Mouse (Mus musculus) skeletal muscle tissue, adult 2 months (tissue): ENCODE data around the gene Ldlr.
"Not testable (repeated sequence)": the region's sequence is repeated elsewhere in the genome, so short reads cannot be mapped to it uniquely, and the experiment has no call there.

Source experiments
- DNase-seq: peaks from one replicate; pipeline ENCODE4 v3.0.0-alpha.2; 2012; ENCODE audit warnings: low read depth, low spot score

Ldlr gene

GRCm38 (mm10) chr9:21754516-21755321 lies 31.4 kb downstream of the Ldlr start:
- peak; percentile 29 for DNase-seq

DNA sequence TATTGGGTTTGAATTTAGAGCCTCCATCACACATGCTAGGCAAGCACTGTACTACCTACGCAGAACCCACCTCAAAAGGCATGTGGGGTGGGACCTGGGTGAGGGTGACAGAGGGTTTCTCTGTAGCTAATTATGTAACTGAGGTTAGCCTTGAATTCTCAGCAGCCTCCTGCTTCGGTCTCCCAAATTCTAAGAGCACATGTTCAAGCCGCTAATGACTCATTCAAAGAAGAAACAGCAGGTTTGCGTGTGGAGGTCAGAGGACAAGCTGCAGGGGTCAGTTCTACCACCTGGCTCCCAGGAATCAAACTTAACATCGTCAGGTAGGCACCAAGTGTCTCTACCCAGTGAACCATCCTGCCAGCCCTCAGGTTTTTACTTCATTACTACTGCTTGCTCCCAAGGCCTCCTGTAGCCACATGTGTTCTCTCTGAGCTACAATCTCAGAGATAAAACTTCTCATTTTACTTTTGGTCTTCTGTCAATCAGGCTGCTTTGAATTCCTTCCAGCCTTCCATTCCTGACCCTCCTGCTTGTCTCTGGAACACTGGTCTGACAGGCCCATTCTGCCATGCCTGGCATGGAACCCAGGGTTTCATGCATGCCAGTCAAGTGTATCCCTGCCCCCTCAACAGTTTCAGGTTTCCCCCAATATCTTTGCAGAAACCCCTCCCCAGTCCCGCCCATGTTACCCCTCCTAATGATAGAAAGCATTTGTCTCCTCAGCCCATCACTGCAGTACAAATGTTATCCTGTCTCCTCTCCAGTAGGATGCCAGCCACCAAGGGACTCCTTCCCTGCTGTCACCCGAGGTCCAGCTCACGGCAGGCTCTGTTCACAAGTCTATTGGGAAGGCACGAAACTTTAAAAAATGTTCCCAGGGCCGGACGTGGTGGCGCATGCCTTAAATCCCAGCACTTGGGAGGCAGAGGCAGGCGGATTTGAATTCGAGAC lies 35.6 kb downstream of the Ldlr start:
- no peak for DNase-seq

DNA sequence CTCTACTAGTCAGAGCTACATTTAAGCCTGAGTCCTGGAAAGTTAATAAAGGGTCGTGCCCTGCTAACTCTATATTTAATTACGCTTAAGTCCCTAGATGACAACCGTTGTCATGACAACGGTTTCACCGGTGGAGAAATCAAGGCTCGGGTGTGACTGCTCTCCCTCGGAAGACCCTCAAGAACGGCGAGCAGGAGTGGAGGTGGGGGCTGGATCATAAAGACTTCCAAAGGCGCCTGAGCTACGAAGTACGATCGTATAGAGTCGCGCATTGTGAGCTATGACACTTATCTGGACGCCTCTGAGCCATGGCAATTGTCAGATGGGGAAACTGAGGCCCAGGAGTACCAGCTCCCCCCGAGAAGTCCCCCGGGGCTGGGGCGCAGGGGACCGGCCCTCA lies 36.4 kb downstream of the Ldlr start:
- DNase-seq = no peak

- peak; percentile 98 for DNase-seq
These were observed 37.1 kb downstream of the Ldlr start, which contains the start of gene Spc24 for GRCm38 (mm10) chr9:21760155-21761088. TSS of gene Spc24 (minus strand) at chr9:21760303.

DNA sequence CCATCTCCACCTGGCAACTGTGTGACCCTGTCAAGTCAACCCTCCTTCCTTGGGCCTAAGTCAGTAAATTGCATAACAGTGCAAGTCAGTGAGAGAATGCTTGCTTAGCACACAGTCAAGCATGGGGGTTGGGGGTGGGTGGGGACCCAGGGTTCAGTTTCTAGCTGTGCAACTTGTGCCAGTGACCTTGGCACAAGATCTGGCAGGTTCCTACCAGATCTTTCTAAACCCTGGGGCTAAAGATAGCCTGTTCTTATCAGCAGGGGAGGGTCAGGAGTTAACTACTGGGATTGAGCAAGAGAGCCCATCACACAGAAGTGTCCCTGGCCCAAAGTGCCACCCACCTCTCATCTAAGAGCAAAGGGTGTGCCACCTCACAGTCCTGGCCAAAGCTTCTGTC lies 38.9 kb downstream of the Ldlr start:
- no peak for DNase-seq

DNA sequence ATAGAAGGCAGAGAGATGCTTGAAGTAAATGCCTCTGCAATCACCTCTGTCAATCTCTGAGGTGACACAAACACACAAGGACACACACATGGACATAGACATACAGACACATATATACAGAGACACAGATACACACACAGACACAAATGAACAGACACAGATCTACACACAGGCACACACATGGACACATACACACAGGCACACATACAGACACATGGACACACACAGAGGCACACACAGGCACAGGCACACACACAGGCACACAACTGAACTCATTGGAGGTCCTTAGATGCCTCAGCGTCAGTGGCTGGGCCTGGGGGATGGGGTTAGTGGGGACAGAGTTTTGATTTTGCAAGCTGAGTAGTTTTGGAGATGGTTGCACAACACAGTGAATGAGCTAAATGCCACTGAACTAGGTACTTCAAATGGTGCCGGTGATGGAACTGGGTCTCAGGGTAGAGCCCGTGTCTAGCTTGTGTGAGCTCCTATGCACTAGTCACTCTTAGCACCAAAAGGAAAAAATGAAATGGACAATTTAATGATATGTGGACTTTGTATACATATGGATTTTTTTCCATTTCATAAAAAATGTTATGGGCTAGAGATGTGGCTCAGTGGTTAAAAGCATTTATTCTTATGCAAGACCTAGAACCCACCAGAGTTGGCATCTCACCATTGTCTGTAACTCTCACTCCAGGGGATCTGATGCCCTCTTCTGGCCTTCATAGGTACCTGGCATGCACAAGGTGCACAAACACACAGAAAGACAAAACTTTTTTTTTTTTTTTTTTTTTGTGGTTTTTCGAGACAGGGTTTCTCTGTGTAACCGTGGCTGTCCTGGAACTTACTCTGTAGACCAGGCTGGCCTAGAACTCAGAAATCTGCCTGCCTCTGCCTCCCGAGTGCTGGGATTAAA lies 41.1 kb downstream of the Ldlr start:
- DNase-seq = no peak

DNA sequence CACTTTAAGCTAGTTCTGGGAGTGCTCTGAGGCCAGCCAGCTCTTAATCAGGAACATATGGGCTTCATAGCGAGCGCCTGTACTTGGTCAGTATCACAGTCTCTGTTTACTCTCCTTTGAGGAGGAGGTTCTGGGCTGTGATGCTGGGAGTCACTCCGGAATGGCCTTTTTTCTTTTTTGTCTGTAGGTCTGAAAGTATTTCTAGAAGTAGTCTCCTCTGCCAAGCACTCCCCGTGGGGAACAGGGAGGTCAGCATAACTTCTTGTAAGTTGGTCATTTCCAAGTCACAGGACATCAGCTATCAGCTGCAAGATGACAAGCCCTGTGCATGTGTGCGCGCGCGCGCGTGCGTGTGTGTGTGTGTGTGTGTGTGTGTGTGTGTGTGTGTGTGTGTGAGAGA lies 44.6 kb downstream of the Ldlr start:
- DNase-seq = peak; percentile 83

- no peak for DNase-seq
These were observed 45.5 kb downstream of the Ldlr start for GRCm38 (mm10) chr9:21768511-21769411.

DNA sequence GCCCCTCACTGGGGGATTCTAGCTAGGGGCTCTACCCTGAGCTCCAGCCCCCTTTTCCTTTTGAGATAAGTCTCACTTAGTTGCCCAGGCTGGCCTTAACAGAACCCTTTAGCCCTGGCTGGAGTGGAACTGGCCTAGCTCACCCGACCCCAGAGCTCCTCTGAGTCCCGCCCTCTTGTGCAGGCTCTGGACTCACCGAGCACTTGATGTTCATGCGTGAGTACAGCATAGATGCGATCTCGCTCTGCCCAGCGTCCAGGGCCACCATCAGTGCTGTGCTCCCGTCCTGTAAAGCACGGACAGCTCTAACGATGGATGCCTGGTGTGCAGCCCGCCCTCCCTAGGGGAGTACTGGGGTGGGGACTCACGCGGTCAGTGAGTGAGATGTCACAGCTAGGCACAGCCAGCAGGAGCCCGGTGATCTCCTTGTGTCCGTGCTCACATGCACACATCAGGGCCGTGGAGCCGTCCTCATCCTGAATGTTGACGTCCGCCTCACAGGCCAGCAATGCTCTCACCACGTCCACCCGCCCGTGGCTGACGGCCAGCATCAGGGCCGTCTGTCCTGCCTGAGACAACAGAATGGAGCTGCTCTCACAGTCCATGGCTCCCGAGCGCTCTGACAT lies 46.4 kb downstream of the Ldlr start:
- DNase-seq = no peak

DNA sequence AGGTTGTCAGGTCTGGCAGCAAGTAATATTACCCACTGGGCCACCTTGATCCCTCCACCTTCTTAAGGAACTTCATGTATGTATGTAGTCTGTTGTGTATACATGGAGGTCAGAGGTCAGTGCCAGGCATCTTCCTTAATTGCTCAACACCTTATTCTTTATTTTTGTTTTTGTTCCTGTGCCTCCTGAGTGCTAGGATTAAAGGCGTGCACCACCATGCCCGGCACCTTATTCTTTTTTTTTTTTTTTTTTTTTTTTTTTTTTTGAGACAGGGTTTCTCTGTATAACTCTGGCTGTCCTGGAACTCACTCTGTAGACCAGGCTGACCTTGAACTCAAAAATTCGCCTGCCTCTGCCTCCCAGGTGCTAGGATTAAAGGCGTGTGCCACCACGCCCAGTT lies 50.1 kb downstream of the Ldlr start:
- not testable (repeated sequence) for DNase-seq

- DNase-seq = no peak
These were observed 51.1 kb downstream of the Ldlr start for GRCm38 (mm10) chr9:21774353-21774752.

DNA sequence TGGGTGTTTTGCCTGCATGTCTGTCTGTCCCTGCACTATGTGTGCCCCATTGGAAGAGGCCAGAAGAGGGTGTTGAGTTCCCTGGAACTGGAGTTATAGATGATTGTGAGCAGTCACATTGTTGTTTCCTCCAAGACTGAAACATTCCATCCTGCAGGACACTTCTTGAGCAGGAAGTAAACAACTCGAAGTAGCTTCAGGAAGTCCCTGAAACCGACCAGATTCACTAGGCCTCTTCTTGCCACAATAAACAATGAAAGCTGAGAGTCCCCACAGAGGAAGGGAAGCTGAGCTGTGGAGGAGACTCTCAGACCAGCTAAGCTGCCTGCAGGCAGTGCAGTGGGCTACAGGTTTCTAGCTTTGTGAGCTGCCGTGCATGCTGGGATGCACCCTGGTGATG lies 54.4 kb downstream of the Ldlr start:
- no peak for DNase-seq

- peak; percentile 91 for DNase-seq
These were observed 58.6 kb downstream of the Ldlr start for GRCm38 (mm10) chr9:21781657-21782468.

DNA sequence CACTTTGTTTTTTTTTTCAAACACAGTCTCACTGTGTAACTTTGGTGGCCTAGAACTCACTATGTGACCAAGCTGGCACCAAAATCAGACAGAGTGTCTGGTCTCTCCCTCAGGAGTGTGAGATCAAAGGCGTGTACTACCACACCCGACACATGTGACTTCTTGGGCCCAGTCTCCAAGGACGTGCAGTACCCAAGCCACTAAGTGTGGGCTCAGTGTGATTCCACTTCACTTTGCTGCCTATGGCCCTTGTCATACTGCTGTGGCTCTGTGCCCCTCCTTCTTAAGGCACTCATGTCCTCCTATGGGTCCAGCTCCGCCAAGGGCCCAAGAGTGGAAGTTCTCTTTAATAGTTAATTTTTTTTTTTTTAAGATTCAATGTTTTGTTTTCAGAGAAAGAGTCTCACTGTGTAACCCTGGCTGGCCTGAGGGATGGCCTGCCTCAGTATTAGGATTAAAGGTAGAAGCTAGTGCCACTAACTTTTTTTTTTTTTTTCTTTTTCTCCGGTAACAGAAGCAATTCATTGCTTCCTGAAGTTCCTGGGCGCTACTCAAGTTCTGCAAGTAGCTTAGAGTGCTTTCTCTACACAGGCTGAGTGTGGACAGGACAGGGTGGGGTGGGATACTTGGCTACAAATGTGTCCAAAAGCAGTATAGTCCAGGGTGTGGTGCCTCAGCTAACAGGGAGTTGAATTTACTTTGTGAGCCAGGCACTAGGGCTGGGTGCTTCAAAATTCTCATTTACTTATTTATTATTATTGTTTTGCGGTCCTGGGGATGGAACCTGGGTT lies 61.4 kb downstream of the Ldlr start:
- DNase-seq = no peak

DNA sequence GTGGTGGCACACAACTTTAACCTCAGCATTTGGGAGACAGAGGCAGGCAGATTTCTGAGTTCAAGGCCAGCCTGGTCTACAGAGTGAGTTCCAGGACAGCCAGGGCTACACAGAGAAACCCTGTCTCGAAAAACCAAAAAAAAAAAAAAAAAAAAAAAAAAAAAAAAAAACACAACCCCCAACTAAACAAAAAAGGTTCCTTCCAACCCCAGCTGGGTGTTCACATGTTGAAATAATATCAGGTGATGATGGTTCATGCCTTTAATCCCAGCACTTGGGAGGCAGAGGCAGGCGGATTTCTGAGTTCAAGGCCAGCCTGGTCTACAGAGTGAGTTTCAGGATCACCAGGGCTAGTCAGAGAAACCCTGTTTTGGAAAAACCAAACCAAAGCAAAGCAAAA lies 63.0 kb downstream of the Ldlr start:
- not testable (repeated sequence) for DNase-seq

GRCm38 (mm10) chr9:21786906-21787305 lies 63.6 kb downstream of the Ldlr start:
- DNase-seq = no peak

GRCm38 (mm10) chr9:21787654-21788053 lies 64.4 kb downstream of the Ldlr start:
- DNase-seq = no peak
